Mouse (Mus musculus) MEL (cell line): Measurements from ENCODE around the gene Nova2. TPM values are rescaled to one million over a fixed set of nuclear protein-coding genes. Genes with fewer than 3 reads are reported as not detected.

Experiments used
- DNase-seq: peaks from one replicate; pipeline ENCODE4 v3.0.0; 2011; ENCODE audit warnings: low read depth, low spot score
- H3K27ac ChIP-seq: 2 replicates; pipeline ENCODE4 v1.5.1; 2012; ENCODE audit warnings: low read depth, mild to moderate bottlenecking, control low read depth, low read length, moderate library complexity; ENCODE audit not compliant: control insufficient read depth
- H3K27me3 ChIP-seq, 2 experiments: fragments of 150-350 bp in 1 of 2; sonication (generic) in 1 of 2; 2 replicates each; pipeline ENCODE4 v1.6.1; 2012; ENCODE audit warnings: low read length in 2 of 2, mild to moderate bottlenecking in 2 of 2, improper control_type of control experiment in 1 of 2, moderate library complexity in 1 of 2; ENCODE audit not compliant: insufficient read depth in 2 of 2, control insufficient read depth in 1 of 2
- H3K36me3 ChIP-seq, 2 experiments: 2 replicates each; pipeline ENCODE4 v1.6.1; 2012 to 2014; ENCODE audit warnings: low read length in 2 of 2, improper control_type of control experiment in 1 of 2, inconsistent platforms in 1 of 2, mild to moderate bottlenecking in 1 of 2; ENCODE audit not compliant: insufficient read depth in 2 of 2, control insufficient read depth in 1 of 2
- H3K4me1 ChIP-seq, 2 experiments: fragments of 150-350 bp in 1 of 2; sonication (generic) in 1 of 2; 2 replicates each; pipeline ENCODE4 v1.6.1; 2012; ENCODE audit warnings: low read length in 2 of 2, improper control_type of control experiment in 1 of 2, mild to moderate bottlenecking in 1 of 2; ENCODE audit not compliant: insufficient read depth in 2 of 2, control insufficient read depth in 1 of 2
- H3K4me3 ChIP-seq, 2 experiments: fragments of 150-350 bp in 1 of 2; sonication (generic) in 1 of 2; 2 replicates each; pipeline ENCODE4 v1.5.1; 2012; ENCODE audit warnings: low read depth in 2 of 2, low read length in 2 of 2, mild to moderate bottlenecking in 2 of 2, moderate library complexity in 2 of 2, control low read depth in 1 of 2, improper control_type of control experiment in 1 of 2; ENCODE audit not compliant: control insufficient read depth in 1 of 2, insufficient read depth in 1 of 2
- H3K79me2 ChIP-seq: 2 replicates; pipeline ENCODE4 v1.6.1; 2012; ENCODE audit warnings: mild to moderate bottlenecking, low read length, moderate library complexity; ENCODE audit not compliant: control insufficient read depth, poor library complexity, insufficient read depth
- H3K9ac ChIP-seq: 2 replicates; pipeline ENCODE4 v1.6.1; 2012; ENCODE audit warnings: low read depth, mild to moderate bottlenecking, control low read depth, low read length, moderate library complexity; ENCODE audit not compliant: control insufficient read depth, poor library complexity, severe bottlenecking
- H3K9me3 ChIP-seq: fragments of 150-350 bp; sonication (generic); replicated peaks from 2 replicates; pipeline ENCODE4 v1.6.1; 2012; ENCODE audit warnings: mild to moderate bottlenecking, low read length, improper control_type of control experiment, moderate library complexity; ENCODE audit not compliant: insufficient read depth
- BHLHE40 ChIP-seq: IDR thresholded peaks from 2 replicates; pipeline ENCODE4 v1.6.1; 2012; ENCODE audit warnings: low read depth, mild to moderate bottlenecking, inconsistent platforms, low read length, improper control_type of control experiment, borderline replicate concordance
- CHD1 ChIP-seq: IDR thresholded peaks from 2 replicates; pipeline ENCODE4 v1.6.1; 2012; ENCODE audit warnings: low read depth, mild to moderate bottlenecking, inconsistent platforms, low read length, improper control_type of control experiment
- E2F4 ChIP-seq: IDR thresholded peaks from 2 replicates; pipeline ENCODE4 v1.6.1; 2011; ENCODE audit warnings: low read depth, low read length, improper control_type of control experiment, borderline replicate concordance
- ELF1 ChIP-seq: IDR thresholded peaks from 2 replicates; pipeline ENCODE4 v1.6.1; 2014; ENCODE audit warnings: low read depth, mild to moderate bottlenecking, inconsistent platforms, low read length, improper control_type of control experiment, moderate library complexity
- ETS1 ChIP-seq: IDR thresholded peaks from 2 replicates; pipeline ENCODE4 v1.6.1; 2012; ENCODE audit warnings: low read depth, mild to moderate bottlenecking, inconsistent platforms, low read length, improper control_type of control experiment, moderate library complexity
- GATA1 ChIP-seq: IDR thresholded peaks from 2 replicates; pipeline ENCODE4 v1.6.1; 2011; ENCODE audit warnings: low read depth, low read length, improper control_type of control experiment
- HCFC1 ChIP-seq: IDR thresholded peaks from 2 replicates; pipeline ENCODE4 v1.6.1; 2012; ENCODE audit warnings: low read depth, mild to moderate bottlenecking, inconsistent platforms, low read length, improper control_type of control experiment, moderate library complexity
- JUND ChIP-seq: IDR thresholded peaks from 2 replicates; pipeline ENCODE4 v1.6.1; 2011; ENCODE audit warnings: low read depth, mild to moderate bottlenecking, improper control_type of control experiment, low read length
- MEF2A ChIP-seq: IDR thresholded peaks from 2 replicates; pipeline ENCODE4 v1.6.1; 2014; ENCODE audit warnings: low read depth, mild to moderate bottlenecking, inconsistent platforms, low read length, improper control_type of control experiment; ENCODE audit not compliant: poor library complexity, insufficient replicate concordance, severe bottlenecking; ENCODE audit errors: extremely low read depth
- MXI1 ChIP-seq: IDR thresholded peaks from 2 replicates; pipeline ENCODE4 v1.6.1; 2011; ENCODE audit warnings: mild to moderate bottlenecking, low read depth, low read length, improper control_type of control experiment
- MYB ChIP-seq: IDR thresholded peaks from 2 replicates; pipeline ENCODE4 v1.6.1; 2011; ENCODE audit warnings: mild to moderate bottlenecking, low read depth, low read length, improper control_type of control experiment
- NRF1 ChIP-seq: IDR thresholded peaks from 2 replicates; pipeline ENCODE4 v1.6.1; 2014; ENCODE audit warnings: low read depth, mild to moderate bottlenecking, inconsistent platforms, low read length, improper control_type of control experiment, moderate library complexity; ENCODE audit not compliant: poor library complexity, insufficient read depth, severe bottlenecking
- POLR2A ChIP-seq, 2 experiments: IDR thresholded peaks; 2 replicates each; pipeline ENCODE4 v1.6.1; 2011 to 2012; ENCODE audit warnings: low read length in 2 of 2, mild to moderate bottlenecking in 2 of 2, control low read depth in 1 of 2, improper control_type of control experiment in 1 of 2, low read depth in 1 of 2, moderate library complexity in 1 of 2; ENCODE audit not compliant: control insufficient read depth in 1 of 2, insufficient read depth in 1 of 2, poor library complexity in 1 of 2
- POLR2AphosphoS2 ChIP-seq: IDR thresholded peaks from 2 replicates; pipeline ENCODE4 v1.6.1; 2011; ENCODE audit warnings: low read length, improper control_type of control experiment
- RCOR1 ChIP-seq: IDR thresholded peaks from 2 replicates; pipeline ENCODE4 v1.6.1; 2012; ENCODE audit warnings: low read depth, mild to moderate bottlenecking, inconsistent platforms, low read length, improper control_type of control experiment
- SIN3A ChIP-seq: IDR thresholded peaks from 2 replicates; pipeline ENCODE4 v1.6.1; 2012; ENCODE audit warnings: low read length, improper control_type of control experiment, inconsistent platforms
- SMC3 ChIP-seq: IDR thresholded peaks from 2 replicates; pipeline ENCODE4 v1.6.1; 2011; ENCODE audit warnings: low read depth, low read length, improper control_type of control experiment
- TAL1 ChIP-seq: IDR thresholded peaks from 2 replicates; pipeline ENCODE4 v1.6.1; 2012; ENCODE audit warnings: mild to moderate bottlenecking, inconsistent platforms, low read length, moderate library complexity, mixed read lengths
- TBP ChIP-seq: IDR thresholded peaks from 2 replicates; pipeline ENCODE4 v1.8.0; 2011; ENCODE audit warnings: low read depth, low read length, improper control_type of control experiment
- USF2 ChIP-seq, 2 experiments: IDR thresholded peaks; 2 replicates each; pipeline ENCODE4 v1.6.1; 2011 to 2012; ENCODE audit warnings: improper control_type of control experiment in 2 of 2, low read length in 2 of 2, borderline replicate concordance in 1 of 2, inconsistent platforms in 1 of 2, low read depth in 1 of 2, mild to moderate bottlenecking in 1 of 2; ENCODE audit not compliant: insufficient read depth in 1 of 2
- ZC3H11A ChIP-seq: IDR thresholded peaks from 2 replicates; pipeline ENCODE4 v1.6.1; 2012; ENCODE audit warnings: low read depth, mild to moderate bottlenecking, inconsistent platforms, low read length, improper control_type of control experiment
- ZMIZ1 ChIP-seq: IDR thresholded peaks from 2 replicates; pipeline ENCODE4 v1.6.1; 2012; ENCODE audit warnings: low read depth, mild to moderate bottlenecking, inconsistent platforms, low read length, improper control_type of control experiment, moderate library complexity
- polyA plus RNA-seq, 2 experiments: library from polyadenylated mRNA; stranded (reverse) in 1 of 2; unstranded in 1 of 2; fragments of >175 nt in 1 of 2; fragments of >200 nt in 1 of 2; gene quantifications; 2 replicates each; pipeline versions ENCODE4 v1.2.1 to v1.2.4; 2012; ENCODE audit warnings: low replicate concordance in 2 of 2, low read depth in 1 of 2; ENCODE audit not compliant: insufficient read length in 2 of 2, insufficient read depth in 1 of 2, missing spikeins in 1 of 2
- total RNA-seq: library from RNA; depleted of rRNA; stranded (reverse); fragments of 300-350 nt; gene quantifications from 2 replicates; pipeline ENCODE4 v1.2.3, GENCODE M21; 2012

Nova2 gene
- total and polyA plus RNA-seq, 3 experiments = 0.04 to 0.22 TPM; not detected in 1

GRCm38 (mm10) chr7:18921069-18921468 is 4.6 kb upstream of the Nova2 start:
- H3K36me3 ChIP-seq = no peaks in the 10 kb centered on the region
- no peak overlapping the region for H3K27ac ChIP-seq
- H3K79me2 ChIP-seq = no peaks in the 10 kb centered on the region
- H3K4me1 ChIP-seq = no peaks in the 10 kb centered on the region; a peak in 1 of 4 replicates
- no peak overlapping the region for H3K9ac ChIP-seq
- no peak for DNase-seq
- no peaks in the 10 kb centered on the region for H3K9me3 ChIP-seq
- no peak overlapping the region for H3K4me3 ChIP-seq
- TF ChIP-seq GATA1 (no peak), NRF1 (peak; percentile 54)
- TF ChIP-seq, all 39 proteins: peak for 1
- peaks cover 5 to 6% of the 10 kb centered on the region in 2 experiments for H3K27me3 ChIP-seq

GRCm38 (mm10) chr7:18922807-18923206 is 2.9 kb upstream of the Nova2 start:
- peaks cover 8 to 13% of the 10 kb centered on the region in 2 experiments for H3K27me3 ChIP-seq
- DNase-seq = no peak
- no peak overlapping the region for H3K4me3 ChIP-seq

GRCm38 (mm10) chr7:18923267-18923666 is 2.4 kb upstream of the Nova2 start:
- Histone ChIP-seq H3K4me3 (no peak overlapping the region), H3K27me3 (peaks cover 10 to 13% of the 10 kb centered on the region in 2 experiments), H3K9ac (no peak overlapping the region), H3K9me3 (no peaks in the 10 kb centered on the region), H3K4me1 (no peaks in the 10 kb centered on the region; a peak in 1 of 4 replicates), H3K27ac (no peak overlapping the region), H3K36me3 (no peaks in the 10 kb centered on the region), H3K79me2 (no peaks in the 10 kb centered on the region)
- TF ChIP-seq ZMIZ1 = no peak
- no peak for TF ChIP-seq ELF1
- no peak for TF ChIP-seq USF2 (IDR thresholded peaks at IDR 0.05; ENCODE audit: borderline replicate concordance in 1 of 2, insufficient read depth in 1 of 2, low read depth in 1 of 2, low read length in 2 of 2)
- no peak for DNase-seq

More at GRCm38 (mm10) chr7:18922807-18923206, 2.9 kb upstream of the Nova2 start:
- no peaks in the 10 kb centered on the region for H3K9me3 ChIP-seq
- H3K9ac ChIP-seq = no peak overlapping the region
- no peak overlapping the region for H3K27ac ChIP-seq
- H3K4me1 ChIP-seq = no peaks in the 10 kb centered on the region; a peak in 1 of 4 replicates
- H3K79me2 ChIP-seq = no peaks in the 10 kb centered on the region
- no peak for TF ChIP-seq RCOR1
- TF ChIP-seq HCFC1 = no peak
- no peak for TF ChIP-seq E2F4
- no peak for TF ChIP-seq MXI1
- no peak for TF ChIP-seq SIN3A
- TF ChIP-seq POLR2A (IDR thresholded peaks at IDR 0.05; ENCODE audit: control insufficient read depth in 1 of 2, insufficient read depth in 1 of 2, low read depth in 1 of 2, low read length in 2 of 2, poor library complexity in 1 of 2) = no peak
- no peak for TF ChIP-seq POLR2AphosphoS2
- no peak for TF ChIP-seq ETS1
- TF ChIP-seq SMC3 = no peak
- no peak for TF ChIP-seq TBP
- TF ChIP-seq JUND = no peak
- no peak for TF ChIP-seq MEF2A
- TF ChIP-seq CHD1 = no peak
- no peak for TF ChIP-seq TAL1
- no peak for TF ChIP-seq MYB
- no peak for TF ChIP-seq NRF1
- TF ChIP-seq BHLHE40 = no peak
- no peak for TF ChIP-seq USF2 (IDR thresholded peaks at IDR 0.05; ENCODE audit: borderline replicate concordance in 1 of 2, insufficient read depth in 1 of 2, low read depth in 1 of 2, low read length in 2 of 2)
- no peak for TF ChIP-seq ZC3H11A
- H3K36me3 ChIP-seq = no peaks in the 10 kb centered on the region
